In the genomic region with DNA sequence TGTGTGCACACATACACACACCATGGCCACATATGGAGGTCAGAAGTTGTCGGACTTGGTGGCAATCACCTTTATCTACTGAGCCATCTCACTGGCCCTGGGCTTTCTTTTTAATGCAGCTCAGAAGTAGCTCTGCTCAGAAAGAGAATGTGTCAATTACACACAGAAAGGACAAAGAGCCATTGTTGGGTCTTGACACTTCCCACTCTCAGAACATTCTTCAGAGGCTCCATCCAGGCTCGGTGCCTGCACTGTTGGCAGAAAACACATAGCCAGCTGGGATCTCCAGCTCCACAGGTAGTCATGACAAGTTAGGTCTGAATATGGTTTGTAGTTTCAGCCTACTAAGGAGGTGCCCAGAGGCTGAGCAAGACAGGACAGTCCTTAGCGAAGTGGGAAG, we compare ENCODE assay signal across 22 mouse cellular contexts.
DNase-seq lines count a peak whose midpoint lies in the region; ATAC-seq lines count a peak whose summit lies in the region.
"Had no signal": no experiment of that assay in that cellular context is flagged by ENCODE, and none has a peak within 500 bp of the region (broad histone marks: within the 10 kb centered on the region; RNA-seq: fewer than 3 reads in every experiment).

No protein-coding gene starts in this region.

- ATAC-seq in megakaryocyte progenitor cell, adult 5-6 weeks (replicated peaks; ENCODE audit: poor library complexity), result no peak
- ATAC-seq: forebrain, embryonic 14.5 days; forebrain, postnatal 0 days; hindbrain, embryonic 16.5 days; intestine, embryonic 15.5 days; Patski had no signal

- peak; percentile 16 for DNase-seq in cerebellum, postnatal 10 days
- no peak for DNase-seq in cerebellum, postnatal 36 days
- peak; percentile 9 for DNase-seq in embryo, embryonic 10 days (ENCODE audit: low spot score)
- no peak for DNase-seq in embryo, embryonic 9.5 days (ENCODE audit: extremely low spot score)
- DNase-seq in Muller cell, postnatal 12 days (ENCODE audit: inconsistent ontology term), result peak; percentile 62
- DNase-seq: adrenal gland, postnatal 10 days; adrenal gland, postnatal 36 days; cerebellum, adult 11 months; cerebellum, adult 8-10 months; embryo, embryonic 11 days; forebrain, postnatal 0 days; gastrocnemius, postnatal 10 days; gastrocnemius, postnatal 36 days; heart, postnatal 10 days; heart, postnatal 36 days; kidney, adult 11 months; kidney, adult 8-10 months had no signal

Comparison
In these comparisons a context has a peak if more than half of its experiments do, and no peak if none do; other contexts are left out.
1. DNase-seq: peak in cerebellum, postnatal 10 days (2 of 2), embryo, embryonic 10 days (single experiment) and Muller cell, postnatal 12 days (single experiment); none in cerebellum, postnatal 36 days (0 of 2) and embryo, embryonic 9.5 days (single experiment).